Mouse (Mus musculus): ENCODE data around the gene Abhd14a.

Abhd14a gene

DNA sequence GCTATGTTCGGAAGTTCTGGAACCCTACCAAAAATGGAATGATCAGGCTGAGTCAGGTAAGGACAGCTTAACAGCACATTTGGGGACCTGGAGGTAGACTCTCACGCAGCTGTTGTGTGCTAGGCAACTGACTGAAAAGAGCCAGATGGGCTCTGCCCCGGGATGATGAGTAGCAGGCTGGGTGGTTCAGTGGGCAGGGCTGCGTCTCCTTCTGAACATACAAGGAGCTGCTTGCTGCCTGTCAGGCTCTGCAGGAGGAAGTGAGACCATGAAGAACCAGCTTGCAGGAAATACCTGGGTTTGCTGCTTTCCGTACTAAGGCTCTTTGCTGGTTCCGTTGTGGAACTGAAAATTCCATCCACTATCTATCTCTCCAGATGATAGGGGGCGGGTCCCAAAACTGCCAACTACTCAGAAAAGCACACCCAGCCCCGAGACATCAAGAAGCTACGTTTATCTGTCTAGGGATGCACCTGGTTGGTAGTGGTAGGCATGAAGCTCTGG is 36.3 kb downstream of the Abhd14a start:
- DNase-seq (ENCODE audit: low spot score in 2 of 2), result peak; percentile 49 to 50

DNA sequence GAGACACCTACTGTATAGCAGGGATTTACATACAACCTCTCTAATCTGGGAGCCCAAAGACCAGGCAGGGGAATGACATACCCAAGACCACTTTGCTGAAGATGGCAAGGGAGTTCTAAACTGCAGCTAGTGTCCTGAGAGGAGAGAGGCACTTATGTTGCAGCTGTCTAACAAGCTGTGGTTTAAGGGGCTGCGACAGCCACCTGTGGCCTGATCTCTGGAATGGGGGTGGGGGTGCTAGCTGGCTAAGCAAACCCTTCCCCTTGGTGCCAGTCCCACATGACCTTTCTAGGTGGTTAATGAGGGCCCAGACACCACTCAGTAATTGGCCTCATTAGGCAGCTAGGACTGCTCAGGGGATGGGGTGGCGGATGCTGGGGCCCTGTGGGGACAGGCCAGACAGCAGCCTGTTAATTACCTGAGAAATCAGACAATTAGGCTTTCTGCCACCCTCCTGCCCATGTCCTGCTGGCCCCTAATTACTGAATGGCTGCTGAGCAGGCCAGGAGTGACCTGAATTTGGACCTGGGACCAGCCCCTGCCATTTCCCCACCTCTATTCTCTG is 37.3 kb downstream of the Abhd14a start:
- no peak for DNase-seq (ENCODE audit: low spot score in 2 of 2)

DNA sequence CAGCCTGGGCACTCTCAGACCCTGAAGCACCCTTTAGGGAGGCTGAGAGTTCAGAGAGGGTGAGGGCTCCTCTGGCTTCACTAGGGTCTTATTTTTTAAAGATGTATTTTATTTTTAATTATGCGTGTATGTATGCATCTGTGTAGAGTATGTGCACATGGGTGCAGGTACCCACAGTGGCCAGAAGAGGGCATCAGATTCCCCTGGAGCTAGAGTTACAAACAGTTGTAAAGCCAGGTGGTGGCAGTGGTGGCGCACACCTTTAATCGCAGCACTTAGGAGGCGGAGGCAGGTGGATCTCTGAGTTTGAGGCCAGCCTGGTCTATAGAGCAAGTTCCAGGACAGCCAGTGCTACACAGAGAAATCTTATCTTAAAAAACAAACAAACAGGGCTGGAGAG is 38.4 kb downstream of the Abhd14a start:
- no peak for DNase-seq (ENCODE audit: low spot score in 2 of 2)

DNA sequence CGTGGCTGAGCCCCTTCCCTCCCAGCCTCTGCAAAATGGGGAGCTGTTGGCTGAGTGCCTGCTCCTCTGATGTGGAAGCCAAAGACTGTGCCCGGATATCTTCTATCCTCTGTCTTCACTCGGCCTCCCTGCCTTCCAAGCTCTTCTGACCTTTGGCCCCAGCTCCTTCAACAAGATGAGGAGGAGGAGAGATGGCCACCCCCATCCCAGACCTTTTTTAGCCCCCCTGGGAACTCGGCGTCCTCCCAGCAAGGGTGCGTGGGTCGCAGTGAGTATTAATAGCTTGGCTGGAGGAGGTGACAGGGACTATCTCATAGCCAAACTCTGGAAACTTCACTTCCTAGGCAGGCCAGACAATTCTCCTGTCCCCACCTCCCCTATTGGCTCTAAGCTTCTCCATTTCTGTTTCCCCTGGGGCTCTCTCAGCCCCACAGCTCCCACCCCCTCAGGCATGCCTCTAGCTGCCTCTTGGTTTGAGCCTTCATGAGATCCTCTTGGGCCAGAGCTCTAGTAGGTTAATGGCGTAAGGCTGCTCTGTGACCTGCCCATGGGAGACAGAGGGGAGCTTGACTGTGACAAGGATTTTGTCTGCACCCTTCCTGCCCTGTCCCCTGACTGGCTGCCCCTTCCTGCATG is 40.9 kb downstream of the Abhd14a start:
- DNase-seq (ENCODE audit: low spot score in 2 of 2), result no peak

DNA sequence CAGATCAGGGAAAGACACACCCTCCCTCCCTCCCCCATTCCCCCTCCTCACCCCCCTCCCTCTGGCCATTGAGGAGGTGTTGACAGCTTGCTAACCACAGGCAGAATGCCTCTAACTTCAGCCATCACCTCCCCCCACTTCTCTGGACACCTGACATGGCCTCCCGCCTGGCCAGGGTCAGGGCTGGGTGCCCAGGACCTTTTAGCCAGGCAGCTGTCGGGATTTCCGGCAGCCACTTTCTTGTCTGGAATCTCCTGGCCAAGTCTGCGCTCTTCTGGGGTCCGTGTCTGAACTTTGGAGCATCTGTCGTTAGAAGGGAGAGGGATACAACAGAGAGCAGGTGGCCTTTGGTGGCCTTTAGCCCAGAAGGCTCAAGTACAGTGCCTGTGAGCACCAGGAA is 42.2 kb downstream of the Abhd14a start:
- no peak for DNase-seq (ENCODE audit: low spot score in 2 of 2)

DNA sequence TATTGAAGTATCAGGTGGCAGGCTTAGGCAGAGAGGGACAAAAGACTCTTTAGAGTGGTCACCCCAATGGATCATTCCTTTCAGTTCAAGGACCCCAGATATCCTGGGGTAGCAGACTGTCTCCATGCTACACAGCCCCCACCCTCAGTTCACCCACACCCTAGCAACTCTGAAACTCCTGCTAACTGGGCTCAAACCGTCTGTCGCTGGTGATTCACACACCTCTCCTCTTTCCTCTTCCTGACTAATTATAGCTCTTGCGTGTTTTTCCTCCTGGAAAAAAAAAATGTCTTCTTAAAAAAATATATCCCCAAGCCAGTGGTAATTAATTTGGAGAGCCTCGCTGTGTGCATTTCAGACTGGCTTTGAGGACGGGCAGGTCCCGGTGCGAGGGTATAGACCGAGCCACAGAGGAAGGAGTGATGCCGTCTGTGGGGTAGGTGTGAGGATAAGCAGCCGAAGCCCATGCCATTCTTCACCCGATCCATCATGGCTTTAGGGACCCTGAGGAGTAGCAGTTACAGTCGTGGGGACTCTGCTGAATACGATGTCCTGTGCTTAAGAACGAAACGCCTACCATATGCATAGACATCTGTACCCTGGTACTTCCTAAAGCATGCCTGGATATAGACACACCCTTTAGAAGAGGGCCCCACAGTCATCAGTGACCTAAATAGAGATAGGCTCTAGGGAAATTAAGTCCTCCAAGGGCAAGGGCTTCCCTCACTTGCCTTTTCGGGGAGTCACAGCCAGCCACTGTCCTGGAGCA is 44.7 kb downstream of the Abhd14a start:
- DNase-seq (ENCODE audit: low spot score in 2 of 2), result no peak

DNA sequence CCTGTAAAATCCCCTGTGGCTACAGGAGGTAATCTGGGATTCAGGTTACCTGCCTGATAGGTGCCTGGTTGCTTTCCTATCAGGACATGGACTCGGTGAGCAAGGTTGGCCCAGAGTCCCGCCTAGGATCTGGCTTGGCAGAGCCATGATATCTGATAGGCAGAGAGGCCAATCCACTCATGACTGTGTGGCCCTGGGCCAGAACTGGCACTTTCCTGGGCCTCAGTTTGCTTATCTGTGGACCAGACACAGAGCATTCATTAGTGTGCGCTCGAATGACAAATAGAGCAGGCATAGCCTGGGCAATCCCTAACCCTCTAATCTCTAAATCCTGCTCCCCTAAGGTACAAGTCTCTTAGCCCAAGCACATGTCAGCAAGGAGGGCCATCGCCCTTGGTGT is 45.3 kb downstream of the Abhd14a start:
- peak in 1 of 2 experiments; percentile 39 for DNase-seq (ENCODE audit: low spot score in 2 of 2)

DNA sequence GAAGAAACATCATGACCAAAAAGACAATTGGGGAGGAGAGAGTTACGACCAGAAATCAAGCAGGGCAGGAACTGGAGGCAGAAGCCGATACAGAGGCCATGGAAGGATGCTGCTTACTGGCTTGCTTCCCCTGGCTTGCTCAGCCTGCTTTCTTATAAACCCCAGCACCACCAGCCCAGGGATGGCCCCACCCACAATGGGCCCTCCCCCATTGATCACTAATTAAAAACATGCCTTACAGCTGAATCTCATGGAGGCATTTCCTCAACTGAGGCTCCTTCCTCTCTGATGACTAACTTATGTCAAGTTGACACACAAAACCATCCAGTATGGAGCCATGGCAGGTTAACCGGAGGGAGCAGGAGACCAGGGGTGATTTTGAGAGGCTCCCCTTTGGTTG is 47.7 kb downstream of the Abhd14a start:
- no peak for DNase-seq (ENCODE audit: low spot score in 2 of 2)

DNA sequence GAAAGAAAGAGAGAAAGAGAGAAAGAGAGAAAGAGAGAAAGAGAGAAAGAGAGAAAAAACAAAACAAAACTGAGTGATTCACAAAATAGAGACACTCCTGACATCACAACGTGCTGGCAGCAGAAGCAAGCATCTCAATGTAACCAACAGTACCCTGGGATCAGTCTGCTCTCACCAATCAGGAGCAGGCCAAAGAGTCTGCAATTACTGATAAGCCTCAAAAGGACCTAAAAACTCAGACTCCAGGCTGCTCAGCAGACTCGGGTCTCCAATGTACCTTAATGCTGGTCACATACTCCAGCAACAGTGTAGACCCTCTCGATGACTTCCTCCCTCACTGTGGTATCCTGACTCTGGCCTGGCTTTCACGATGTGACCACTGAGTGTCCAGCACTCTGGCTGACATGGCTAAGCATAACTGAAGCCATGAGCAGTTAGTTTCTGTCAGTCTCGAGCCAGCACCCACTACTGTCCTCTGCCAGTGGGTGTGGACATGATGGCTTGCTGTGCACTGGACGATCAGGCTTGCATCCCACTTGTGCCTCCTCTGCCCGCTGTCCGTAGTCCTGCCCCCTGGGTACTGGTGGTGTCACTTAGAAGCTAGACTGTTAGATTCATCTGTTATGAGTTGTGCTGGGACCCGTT is 48.7 kb downstream of the Abhd14a start:
- peak in 1 of 2 experiments; percentile 62 for DNase-seq (ENCODE audit: low spot score in 2 of 2)

DNA sequence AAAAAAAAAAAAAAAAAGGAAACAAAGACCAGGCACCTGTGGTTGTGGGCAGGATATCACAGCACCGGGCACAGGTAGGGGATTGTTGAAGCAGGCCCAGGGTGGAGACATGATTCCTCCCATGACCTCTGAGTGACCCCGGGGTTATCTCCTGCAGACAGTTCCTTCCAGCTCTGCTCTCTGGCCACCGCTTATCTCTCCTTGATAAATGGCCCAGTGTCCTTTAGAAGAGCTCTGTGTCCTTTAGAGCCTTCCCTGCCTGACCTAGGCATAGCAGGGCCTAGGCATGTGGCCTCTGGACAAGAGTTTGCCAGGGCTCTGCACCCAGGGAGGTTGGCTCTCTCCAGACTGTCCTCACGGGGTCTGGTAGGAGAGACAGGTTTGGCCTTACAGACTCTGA is 49.7 kb downstream of the Abhd14a start:
- DNase-seq (ENCODE audit: low spot score in 2 of 2), result no peak

DNA sequence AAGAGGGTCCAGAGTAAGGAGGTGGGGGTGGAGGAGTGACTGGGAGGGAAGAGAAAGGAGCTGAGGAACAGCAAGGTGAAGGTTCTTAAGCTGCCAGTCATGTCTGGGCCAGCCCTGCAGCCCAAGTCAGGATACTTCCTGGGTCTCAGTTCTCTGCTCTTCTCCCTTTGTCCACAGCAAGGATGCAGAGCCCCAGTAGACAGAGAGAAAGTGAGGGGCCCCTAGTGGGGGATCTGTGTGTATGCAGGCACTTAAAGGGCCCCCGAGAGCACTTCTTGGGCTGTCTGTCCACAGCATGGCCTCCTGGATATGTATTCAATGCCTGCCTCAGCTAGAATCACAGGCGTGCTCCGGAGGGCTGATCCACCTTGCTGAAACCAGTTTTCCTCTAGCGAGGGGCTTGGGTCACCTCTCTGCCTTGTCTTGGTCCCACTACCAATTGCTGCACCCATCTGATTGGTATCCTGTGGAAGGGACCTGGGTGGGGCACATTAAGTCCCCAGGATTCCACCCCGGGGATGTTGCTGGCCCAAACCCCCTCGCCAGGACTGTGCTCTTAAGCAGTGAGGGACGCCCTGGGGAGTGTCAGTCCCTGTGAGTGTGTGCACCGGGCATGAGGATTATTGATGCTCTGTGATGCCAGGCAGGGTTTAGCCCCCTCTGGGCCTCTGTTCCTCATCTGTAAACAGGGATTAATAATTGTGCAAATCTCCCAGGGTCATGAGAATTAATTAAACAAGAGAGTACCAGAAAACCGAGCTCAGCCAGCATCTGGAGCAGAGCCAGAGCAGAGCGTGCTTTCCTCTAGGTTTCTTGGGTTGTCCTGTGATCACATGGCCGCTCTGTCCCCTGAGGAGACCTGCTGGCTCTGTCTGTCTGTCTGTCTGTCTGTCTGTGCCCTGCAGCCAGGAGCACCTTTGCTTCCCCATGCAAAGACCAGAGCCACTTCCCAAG is 52.6 kb downstream of the Abhd14a start:
- DNase-seq (ENCODE audit: low spot score in 2 of 2), result peak in 1 of 2 experiments; percentile 31

DNA sequence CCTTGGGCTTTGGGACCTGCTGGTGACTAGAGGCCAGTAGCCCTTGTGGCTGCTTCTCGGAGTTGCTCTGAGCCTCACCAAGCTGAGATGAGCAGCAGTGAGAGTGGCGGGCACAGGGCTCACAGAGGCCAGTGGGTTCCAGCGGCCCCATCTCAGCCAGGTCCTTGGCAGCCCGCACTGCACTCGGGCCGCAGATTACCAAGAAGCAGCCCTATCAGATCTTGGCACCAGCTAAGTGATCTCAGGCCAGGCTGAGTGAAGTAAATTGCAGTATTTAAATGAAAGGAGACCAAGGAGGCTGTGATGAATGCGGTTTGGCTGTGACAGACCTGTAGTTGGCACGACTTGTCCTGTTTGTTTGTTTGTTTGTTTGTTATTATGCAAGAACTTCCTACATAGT is 53.9 kb downstream of the Abhd14a start:
- no peak for DNase-seq (ENCODE audit: low spot score in 2 of 2)

DNA sequence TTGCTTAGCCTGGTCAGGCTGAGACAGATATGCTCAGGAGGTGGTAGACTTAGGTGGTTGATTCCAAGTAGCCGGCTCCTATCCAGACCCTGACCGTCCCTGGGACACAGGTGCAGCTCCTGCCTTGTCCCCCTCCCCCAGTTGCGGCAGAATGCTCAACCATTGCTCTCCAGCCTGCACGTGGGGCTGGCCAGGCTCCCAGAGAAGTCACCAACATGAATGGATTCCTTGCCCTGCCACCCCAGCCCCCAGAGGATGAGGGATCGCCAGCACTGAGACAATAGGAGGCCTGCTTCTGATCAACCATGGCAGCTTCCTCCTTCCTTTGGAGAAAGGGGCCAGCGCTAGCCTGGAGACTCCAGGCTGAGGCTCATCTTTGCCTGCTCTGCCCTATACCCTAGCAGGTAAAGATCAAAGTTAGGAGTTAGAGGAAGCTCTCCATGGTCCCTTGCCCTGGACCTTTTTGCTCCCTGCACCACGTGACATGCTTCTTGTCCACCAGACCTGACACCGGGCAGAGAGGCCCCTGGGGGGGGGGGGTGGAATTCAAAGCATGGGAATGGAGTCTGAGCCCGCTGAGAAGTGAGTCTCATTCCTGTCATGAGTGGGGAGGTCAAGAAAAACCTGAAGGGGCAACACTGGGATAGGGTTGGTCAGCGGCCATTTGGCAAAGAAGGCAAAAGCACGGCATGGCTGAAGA is 54.5 kb downstream of the Abhd14a start:
- DNase-seq (ENCODE audit: low spot score in 2 of 2), result no peak

Data from spleen, postnatal 36 days (tissue).